Mouse (Mus musculus) c-Kit-positive CD71-positive TER-119-positive erythroid progenitor cells, embryonic 14.5 days (primary cell): Measurements from ENCODE around the gene Stag2.

Experiments used
- DNase-seq: peaks from one replicate; pipeline ENCODE4 v3.0.0-alpha.2; 2013; ENCODE audit warnings: low spot score

Gene Stag2

DNA sequence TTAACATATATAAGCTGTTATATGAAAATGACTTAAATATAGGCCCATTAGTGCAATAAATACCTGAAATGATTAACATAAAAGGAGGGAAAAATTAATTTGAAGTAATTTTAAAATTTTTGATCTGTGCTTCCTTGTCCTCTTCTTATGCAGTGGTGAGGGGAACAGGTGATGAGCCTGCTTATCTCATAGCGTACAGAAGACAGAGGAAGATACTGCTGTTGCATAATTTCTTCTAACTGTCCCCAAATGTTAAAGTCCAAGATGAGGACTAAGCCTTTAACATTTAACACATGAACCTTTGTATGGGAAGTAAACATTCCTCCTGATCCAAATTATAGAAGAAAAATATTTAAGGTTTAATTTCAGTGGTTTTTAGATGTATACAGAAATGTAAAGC, 66.6 kb downstream of the Stag2 start:
- DNase-seq: no peak

- no peak for DNase-seq
These were observed 101.2 kb downstream of the Stag2 start for GRCm38 (mm10) chrX:42250342-42250741.

DNA sequence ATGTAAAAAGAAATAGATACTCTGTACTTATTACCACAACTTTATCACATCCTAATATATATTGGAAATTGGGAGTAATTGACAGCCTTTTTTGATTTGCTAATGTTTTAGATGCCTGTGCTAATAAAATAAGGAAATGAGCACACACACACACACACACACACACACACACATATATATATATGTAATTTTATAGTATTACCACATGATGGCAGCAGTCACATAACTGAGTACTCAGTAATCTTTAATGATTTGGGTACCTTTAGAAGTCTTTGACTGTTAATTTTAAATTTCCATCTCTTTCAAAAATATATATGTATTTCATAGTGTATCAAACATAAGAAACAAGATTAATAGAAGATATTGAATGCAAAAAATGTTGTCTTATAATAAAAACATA, 123.6 kb downstream of the Stag2 start:
- no peak for DNase-seq

GRCm38 (mm10) chrX:42290215-42290614, 141.1 kb downstream of the Stag2 start:
- DNase-seq: no peak

- no peak for DNase-seq
These were observed 166.1 kb downstream of the Stag2 start for GRCm38 (mm10) chrX:42315231-42315630.

DNA sequence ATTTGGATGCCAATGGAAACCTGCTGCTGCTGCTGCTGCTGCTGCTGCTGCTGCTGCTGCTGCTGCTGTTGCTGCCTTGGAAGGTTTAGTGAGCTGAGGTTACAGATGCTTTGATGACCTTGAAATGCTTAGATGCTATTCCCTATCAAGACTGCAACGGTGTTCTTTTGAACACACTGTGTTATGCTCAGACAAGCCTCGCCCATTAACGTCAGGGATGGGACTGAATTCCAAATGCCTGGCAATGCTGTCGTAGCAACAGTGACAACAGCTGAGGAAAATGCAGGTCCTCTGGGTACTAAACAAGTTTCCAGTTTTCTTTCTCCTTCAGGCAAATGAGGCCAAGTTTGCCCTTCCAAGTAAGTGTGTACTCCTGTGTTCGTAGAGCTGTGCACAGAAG, 171.3 kb downstream of the Stag2 start:
- DNase-seq: no peak

- DNase-seq: no peak
These were observed 172.2 kb downstream of the Stag2 start for GRCm38 (mm10) chrX:42321200-42321773.

GRCm38 (mm10) chrX:42324848-42325247, 175.7 kb downstream of the Stag2 start:
- no peak for DNase-seq
